Mouse (Mus musculus) cerebellum, postnatal 25 days (tissue): ENCODE measurements around the gene Misp.

Source experiments
- DNase-seq, 2 experiments: peaks; one replicate each; pipeline ENCODE4 v3.0.0; 2021; ENCODE audit warnings: mixed read lengths in 2 of 2

The Misp gene

GRCm38 (mm10) chr10:79820782-79821181 is at the start of gene Misp:
Gene Misp, plus strand, starts transcription at chr10:79820989.
- no peak for DNase-seq

- no peak for DNase-seq
Measured at GRCm38 (mm10) chr10:79772320-79772719, 48.5 kb upstream of the Misp start.

GRCm38 (mm10) chr10:79773208-79773607 is 47.6 kb upstream of the Misp start:
- DNase-seq: no peak

GRCm38 (mm10) chr10:79774486-79775279 is 46.1 kb upstream of the Misp start:
- DNase-seq: no peak

GRCm38 (mm10) chr10:79777103-79777531 is 43.7 kb upstream of the Misp start, which contains the start of gene Fstl3:
Gene Fstl3, plus strand, starts transcription at chr10:79777272.
- DNase-seq: peak in 1 of 2 experiments; percentile 48

GRCm38 (mm10) chr10:79778006-79778405 is 42.8 kb upstream of the Misp start:
- peak in 1 of 2 experiments; percentile 64 for DNase-seq

GRCm38 (mm10) chr10:79779193-79779592 is 41.6 kb upstream of the Misp start:
- no peak for DNase-seq

GRCm38 (mm10) chr10:79779784-79780663 is 40.8 kb upstream of the Misp start:
- DNase-seq: peak; percentile 97 to 98

GRCm38 (mm10) chr10:79780664-79781015 is 40.1 kb upstream of the Misp start:
- DNase-seq: peak in 1 of 2 experiments; percentile 79

GRCm38 (mm10) chr10:79781139-79781538 is 39.6 kb upstream of the Misp start:
- no peak for DNase-seq

- no peak for DNase-seq
Measured at GRCm38 (mm10) chr10:79781956-79782355, 38.8 kb upstream of the Misp start.

GRCm38 (mm10) chr10:79783050-79783449 is 37.7 kb upstream of the Misp start:
- DNase-seq: no peak

GRCm38 (mm10) chr10:79783920-79784800 is 36.6 kb upstream of the Misp start:
- DNase-seq: peak in 1 of 2 experiments; percentile 70

- DNase-seq: peak; percentile 86 to 91
Measured at GRCm38 (mm10) chr10:79788386-79789158, 32.2 kb upstream of the Misp start.

GRCm38 (mm10) chr10:79789581-79789980 is 31.2 kb upstream of the Misp start:
- DNase-seq: no peak

GRCm38 (mm10) chr10:79790861-79791260 is 29.9 kb upstream of the Misp start, which contains the start of gene Prss57:
Gene Prss57, minus strand, starts transcription at chr10:79790961.
- no peak for DNase-seq

GRCm38 (mm10) chr10:79792339-79793040 is 28.3 kb upstream of the Misp start:
- no peak for DNase-seq

- DNase-seq: peak; percentile 91 to 95
Measured at GRCm38 (mm10) chr10:79793051-79793737, 27.6 kb upstream of the Misp start, which contains the start of gene Palm. Gene Palm, plus strand, starts transcription at chr10:79793572.

GRCm38 (mm10) chr10:79793738-79794490 is 26.9 kb upstream of the Misp start:
- peak in 1 of 2 experiments; percentile 64 for DNase-seq
